Mouse (Mus musculus) CH12.LX (cell line): Measurements from ENCODE around the gene Dnajc16. TPM values are rescaled to one million over a fixed set of nuclear protein-coding genes. Genes with fewer than 3 reads are reported as not detected.
A peak's percentile ranks its signal among the peaks of the same experiment; 100 is the strongest.
"Not testable (repeated sequence)": the region's sequence is repeated elsewhere in the genome, so short reads cannot be mapped to it uniquely, and the experiment has no call there.

Experiments used
- DNase-seq: peaks from one replicate; pipeline ENCODE4 v3.0.0-alpha.2; 2013; ENCODE audit errors: extremely low read depth
- H3K27ac ChIP-seq: 2 replicates; pipeline ENCODE4 v1.5.1; 2012; ENCODE audit warnings: low read depth, mild to moderate bottlenecking, control low read depth, moderate library complexity; ENCODE audit not compliant: insufficient read depth
- H3K27me3 ChIP-seq: replicated peaks from 2 replicates; pipeline ENCODE3; 2012; ENCODE audit warnings: inconsistent platforms
- H3K36me3 ChIP-seq, 2 experiments: replicated peaks in 1 of 2; 2 replicates each; pipeline versions ENCODE3 to v1.6.1; 2012; ENCODE audit warnings: inconsistent platforms in 1 of 2, low read length in 1 of 2, mild to moderate bottlenecking in 1 of 2, mixed read lengths in 1 of 2, moderate library complexity in 1 of 2; ENCODE audit not compliant: control insufficient read depth in 1 of 2, insufficient read depth in 1 of 2
- H3K4me1 ChIP-seq, 2 experiments: 2 replicates each; pipeline ENCODE4 v1.6.1; 2012; ENCODE audit warnings: inconsistent platforms in 1 of 2, moderate library complexity in 1 of 2; ENCODE audit not compliant: insufficient read depth in 2 of 2, control insufficient read depth in 1 of 2
- H3K4me2 ChIP-seq: 2 replicates; pipeline ENCODE4 v1.6.1; 2012; ENCODE audit warnings: low read depth, mild to moderate bottlenecking, control low read depth; ENCODE audit not compliant: poor library complexity, insufficient read depth, severe bottlenecking
- H3K4me3 ChIP-seq, 3 experiments: fragments of 150-350 bp in 1 of 3; sonication (generic) in 1 of 3; replicated peaks in 1 of 3; 2 replicates each; pipeline versions ENCODE3 to v1.5.1; 2011 to 2012; ENCODE audit warnings: low read depth in 2 of 3, low read length in 2 of 3, mild to moderate bottlenecking in 2 of 3, moderate library complexity in 2 of 3, control low read depth in 1 of 3, improper control_type of control experiment in 1 of 3, inconsistent platforms in 1 of 3, mixed read lengths in 1 of 3; ENCODE audit not compliant: poor library complexity in 1 of 3
- H3K79me2 ChIP-seq: replicated peaks from 2 replicates; pipeline ENCODE4 v1.6.1; 2012; ENCODE audit warnings: mild to moderate bottlenecking, moderate library complexity; ENCODE audit not compliant: control insufficient read depth, poor library complexity, insufficient read depth, severe bottlenecking; ENCODE audit errors: extremely low read depth
- H3K9ac ChIP-seq: 2 replicates; pipeline ENCODE4 v1.6.1; 2012; ENCODE audit warnings: low read depth, mild to moderate bottlenecking, control low read depth, moderate library complexity; ENCODE audit not compliant: insufficient read depth
- H3K9me3 ChIP-seq: replicated peaks from 2 replicates; pipeline ENCODE3; 2012; ENCODE audit warnings: low read length, inconsistent platforms, mixed read lengths
- CHD1 ChIP-seq: IDR thresholded peaks from 2 replicates; pipeline ENCODE4 v1.6.1; 2012; ENCODE audit warnings: low read depth, low read length, improper control_type of control experiment, inconsistent platforms
- CHD2 ChIP-seq: IDR thresholded peaks from 2 replicates; pipeline ENCODE4 v1.6.1; 2011; ENCODE audit warnings: low read length, improper control_type of control experiment
- CTCF ChIP-seq, 2 experiments: IDR thresholded peaks in 1 of 2; conservative IDR thresholded peaks in 1 of 2; 2 replicates each; pipeline ENCODE4 v1.5.1; 2011 to 2012; ENCODE audit warnings: low read depth in 2 of 2, low read length in 2 of 2, improper control_type of control experiment in 1 of 2, inconsistent platforms in 1 of 2, mild to moderate bottlenecking in 1 of 2, moderate library complexity in 1 of 2
- GABPA ChIP-seq: IDR thresholded peaks from 2 replicates; pipeline ENCODE4 v1.6.1; 2012; ENCODE audit warnings: low read depth, low read length, improper control_type of control experiment, inconsistent platforms; ENCODE audit not compliant: insufficient replicate concordance
- JUND ChIP-seq: conservative IDR thresholded peaks from 2 replicates; pipeline ENCODE4 v1.6.1; 2011; ENCODE audit warnings: low read depth, low read length, improper control_type of control experiment
- KAT2A ChIP-seq: IDR thresholded peaks from 2 replicates; pipeline ENCODE4 v1.6.1; 2012; ENCODE audit warnings: low read length, improper control_type of control experiment, inconsistent platforms; ENCODE audit not compliant: insufficient replicate concordance
- MAX ChIP-seq: IDR thresholded peaks from 2 replicates; pipeline ENCODE4 v1.6.1; 2011; ENCODE audit warnings: low read length, improper control_type of control experiment
- MAZ ChIP-seq: IDR thresholded peaks from 2 replicates; pipeline ENCODE4 v1.6.1; 2012; ENCODE audit warnings: low read depth, mild to moderate bottlenecking, inconsistent platforms, low read length, improper control_type of control experiment, moderate library complexity
- MEF2A ChIP-seq: IDR thresholded peaks from 2 replicates; pipeline ENCODE4 v1.6.1; 2014; ENCODE audit warnings: low read depth, mild to moderate bottlenecking, inconsistent platforms, low read length, improper control_type of control experiment, borderline replicate concordance
- MYC ChIP-seq: IDR thresholded peaks from 2 replicates; pipeline ENCODE4 v1.6.1; 2011; ENCODE audit warnings: low read depth, mild to moderate bottlenecking, improper control_type of control experiment, low read length
- RAD21 ChIP-seq: IDR thresholded peaks from 2 replicates; pipeline ENCODE4 v1.6.1; 2011; ENCODE audit warnings: low read depth, mild to moderate bottlenecking, low read length, improper control_type of control experiment, moderate library complexity
- ZC3H11A ChIP-seq: IDR thresholded peaks from 2 replicates; pipeline ENCODE4 v1.6.1; 2012; ENCODE audit warnings: low read depth, mild to moderate bottlenecking, inconsistent platforms, low read length, improper control_type of control experiment
- ZMIZ1 ChIP-seq: IDR thresholded peaks from 2 replicates; pipeline ENCODE4 v1.6.1; 2012; ENCODE audit warnings: low read depth, mild to moderate bottlenecking, inconsistent platforms, low read length, improper control_type of control experiment
- dilution Hi-C: fragments of 300-500 bp; cut with MboI; formaldehyde crosslinking; loops from 2 replicates; pipeline ENCODE4 v1.14.3; 2020; ENCODE audit warnings: low sequenced_read_pairs; ENCODE audit not compliant: extremely low pct_unique_long_range_greater_than_20kb, extremely low pct_ligation_motif_present
- in situ Hi-C: fragments of 300-500 bp; cut with MboI; formaldehyde crosslinking; loops from 3 replicates; pipeline ENCODE4 v1.14.3; 2019; ENCODE audit warnings: low sequenced_read_pairs, low pct_ligation_motif_present, low pct_unique_long_range_greater_than_20kb, mixed read lengths
- polyA plus RNA-seq: library from polyadenylated mRNA; unstranded; fragments of >175 nt; gene quantifications from 2 replicates; pipeline ENCODE4 v1.2.1, GENCODE M21; 2012; ENCODE audit warnings: low read depth; ENCODE audit not compliant: insufficient read length
- total RNA-seq, 2 experiments: library from RNA; depleted of rRNA; stranded (reverse); fragments of 300-350 nt in 1 of 2; fragments of >200 nt in 1 of 2; gene quantifications; 2 replicates each; pipeline ENCODE4 v1.2.3; 2012 to 2014

The Dnajc16 gene
- total and polyA plus RNA-seq, 3 experiments, result 3.1 to 7.4 (median 5.9) TPM

- no peak overlapping the region for H3K4me2 ChIP-seq
- no peak for TF ChIP-seq ZC3H11A
- TF ChIP-seq RAD21, result peak; percentile 6
- TF ChIP-seq CHD1, result no peak
- TF ChIP-seq MEF2A, result no peak
- TF ChIP-seq CTCF (conservative IDR thresholded peaks at IDR 0.05 in 1 of 2, IDR thresholded peaks at IDR 0.05 in 1 of 2; ENCODE audit: low read depth in 2 of 2, low read length in 2 of 2), result 0 out of 4 replicates have a peak, but pooled peaks of 1 of the 2 experiments have one; percentile 11
- TF ChIP-seq, all 38 proteins: peak for 2
- Histone ChIP-seq H3K9ac (no peak overlapping the region), H3K27ac (no peak overlapping the region), H3K36me3 (peaks cover 48 to 73% of the 10 kb centered on the region in 2 experiments), H3K79me2 (no peaks in the 10 kb centered on the region), H3K9me3 (no peaks in the 10 kb centered on the region), H3K4me1 (peaks cover 6 to 35% of the 10 kb centered on the region in 2 experiments), H3K4me3 (no peak overlapping the region), H3K27me3 (no peaks in the 10 kb centered on the region)
- DNase-seq, result no peak
- dilution Hi-C loops (no loop called here), in situ Hi-C loops (no loop called here)
Observed at GRCm38 (mm10) chr4:141784835-141785234, 5.9 kb downstream of the Dnajc16 start.

GRCm38 (mm10) chr4:141781201-141781985 is 9.3 kb downstream of the Dnajc16 start:
- Histone ChIP-seq H3K36me3 (peaks cover 55 to 86% of the 10 kb centered on the region in 2 experiments), H3K79me2 (no peaks in the 10 kb centered on the region), H3K27me3 (no peaks in the 10 kb centered on the region), H3K4me3 (no peak overlapping the region), H3K4me1 (peaks cover 5 to 17% of the 10 kb centered on the region in 2 experiments), H3K9ac (no peak overlapping the region), H3K9me3 (no peaks in the 10 kb centered on the region), H3K27ac (no peak overlapping the region), H3K4me2 (no peak overlapping the region)
- no peak for DNase-seq
- dilution Hi-C loops (no loop called here), in situ Hi-C loops (no loop called here)
- TF ChIP-seq MEF2A (no peak), MYC (no peak), KAT2A (no peak), CHD2 (no peak), MAZ (no peak)

GRCm38 (mm10) chr4:141779828-141780227 is 10.9 kb downstream of the Dnajc16 start:
- Histone ChIP-seq H3K27ac (no peak overlapping the region), H3K36me3 (peaks cover 54 to 91% of the 10 kb centered on the region in 2 experiments)

GRCm38 (mm10) chr4:141773019-141773418 is 17.7 kb downstream of the Dnajc16 start:
- H3K27me3 ChIP-seq, H3K9ac ChIP-seq, H3K4me3 ChIP-seq, in situ Hi-C loops, dilution Hi-C loops, H3K9me3 ChIP-seq, H3K4me2 ChIP-seq, DNase-seq, H3K27ac ChIP-seq, H3K79me2 ChIP-seq: not testable (repeated sequence)
- Histone ChIP-seq H3K36me3 (peaks cover 39 to 86% of the 10 kb centered on the region in 2 experiments), H3K4me1 (peaks cover 0 to 11% of the 10 kb centered on the region in 2 experiments; a peak in 2 of 4 replicates)

More at GRCm38 (mm10) chr4:141779828-141780227, 10.9 kb downstream of the Dnajc16 start:
- no peak overlapping the region for H3K4me3 ChIP-seq
- DNase-seq, result no peak
- no peaks in the 10 kb centered on the region for H3K9me3 ChIP-seq
- peaks cover 0 to 2% of the 10 kb centered on the region in 2 experiments; a peak in 2 of 4 replicates for H3K4me1 ChIP-seq
- no peak for TF ChIP-seq RAD21
- TF ChIP-seq GABPA, result no peak
- TF ChIP-seq JUND, result no peak
- no peak for TF ChIP-seq ZMIZ1
- TF ChIP-seq MAX, result no peak
- no peaks in the 10 kb centered on the region for H3K79me2 ChIP-seq
- dilution Hi-C loops (no loop called here), in situ Hi-C loops (no loop called here)
- H3K27me3 ChIP-seq, result no peaks in the 10 kb centered on the region
- H3K9ac ChIP-seq, result no peak overlapping the region
- H3K4me2 ChIP-seq, result no peak overlapping the region
